In genomic region chr2:67576634-67577033, GRCm38 (mm10) we compare ENCODE assay signal across 17 mouse cellular contexts. TPM values are rescaled to one million over a fixed set of nuclear protein-coding genes. Genes with fewer than 3 reads are reported as not detected.
DNase-seq lines count a peak whose midpoint lies in the region; ATAC-seq lines count a peak whose summit lies in the region.
"Had no signal": no experiment of that assay in that cellular context is flagged by ENCODE, and none has a peak within 500 bp of the region (broad histone marks: within the 10 kb centered on the region; RNA-seq: fewer than 3 reads in every experiment).

No protein-coding gene starts in this region.

- DNase-seq in forebrain, embryonic 14.5 days (ENCODE audit: low spot score), result peak; percentile 21
- DNase-seq in midbrain, embryonic 11.5 days (ENCODE audit: low spot score, missing footprints), result no peak
- DNase-seq in right cerebral cortex, postnatal 4 days, result peak; percentile 16
- DNase-seq in right cerebral cortex, postnatal 25 days, result no peak
- no peak for DNase-seq in heart, postnatal 4 days
- DNase-seq: adrenal gland, adult 8-10 months; cerebellum, adult 11 months; heart, postnatal 14 days; kidney, adult 2 months; kidney, postnatal 14 days had no signal

- no peak overlapping the region for H3K4me2 ChIP-seq in forebrain, embryonic 14.5 days (ENCODE audit: low read length)
- no peak overlapping the region for H3K4me2 ChIP-seq in forebrain, embryonic 15.5 days (replicated peaks)
- no peak overlapping the region for H3K4me2 ChIP-seq in midbrain, embryonic 11.5 days
- no peak overlapping the region for H3K4me2 ChIP-seq in midbrain, embryonic 16.5 days (ENCODE audit: low read length)
- H3K4me2 ChIP-seq: heart, embryonic 11.5 days; liver, embryonic 12.5 days; neural tube, embryonic 15.5 days had no signal

- WGBS in forebrain, embryonic 14.5 days, result 4% methylated on average over 2 of the region's 2 CpGs
- WGBS in forebrain, embryonic 15.5 days, result 21% methylated on average over 2 of the region's 2 CpGs
- WGBS in midbrain, embryonic 11.5 days, result 51% methylated on average over 2 of the region's 2 CpGs
- 42% methylated on average over 2 of the region's 2 CpGs for WGBS in midbrain, embryonic 16.5 days

- H3K9ac ChIP-seq in forebrain, embryonic 14.5 days (ENCODE audit: low read length), result no peak overlapping the region
- H3K9ac ChIP-seq in forebrain, embryonic 15.5 days (replicated peaks), result no peak overlapping the region
- no peak overlapping the region for H3K9ac ChIP-seq in midbrain, embryonic 11.5 days (ENCODE audit: low read length)
- no peak overlapping the region for H3K9ac ChIP-seq in midbrain, embryonic 16.5 days (ENCODE audit: low read depth, low read length)
- H3K9ac ChIP-seq: liver, embryonic 12.5 days; neural tube, embryonic 15.5 days had no signal

- no peaks in the 10 kb centered on the region for H3K9me3 ChIP-seq in forebrain, embryonic 14.5 days (replicated peaks; ENCODE audit: control insufficient read depth, low read length)
- no peaks in the 10 kb centered on the region for H3K9me3 ChIP-seq in forebrain, embryonic 15.5 days
- no peaks in the 10 kb centered on the region for H3K9me3 ChIP-seq in midbrain, embryonic 11.5 days (ENCODE audit: control insufficient read depth, low read length)
- no peaks in the 10 kb centered on the region for H3K9me3 ChIP-seq in midbrain, embryonic 16.5 days (replicated peaks; ENCODE audit: control insufficient read depth, low read length, poor library complexity, severe bottlenecking)
- H3K9me3 ChIP-seq: forebrain, embryonic 10.5 days; liver, embryonic 12.5 days; neural tube, embryonic 15.5 days had no signal

- H3K27ac ChIP-seq in forebrain, embryonic 14.5 days (ENCODE audit: low read depth, low read length), result no peak overlapping the region
- H3K27ac ChIP-seq in forebrain, embryonic 15.5 days (replicated peaks), result no peak overlapping the region
- no peak overlapping the region for H3K27ac ChIP-seq in midbrain, embryonic 11.5 days (ENCODE audit: low read depth, low read length)
- H3K27ac ChIP-seq in midbrain, embryonic 16.5 days (ENCODE audit: low read length), result no peak overlapping the region
- H3K27ac ChIP-seq: forebrain, embryonic 10.5 days; liver, embryonic 12.5 days; neural tube, embryonic 15.5 days had no signal

- H3K4me3 ChIP-seq in forebrain, embryonic 14.5 days (ENCODE audit: low read depth, low read length), result no peak overlapping the region
- no peak overlapping the region for H3K4me3 ChIP-seq in forebrain, embryonic 15.5 days
- H3K4me3 ChIP-seq in midbrain, embryonic 11.5 days (ENCODE audit: low read depth, low read length), result no peak overlapping the region
- H3K4me3 ChIP-seq in midbrain, embryonic 16.5 days (ENCODE audit: low read depth, low read length), result no peak overlapping the region
- H3K4me3 ChIP-seq: forebrain, embryonic 10.5 days; liver, embryonic 12.5 days; neural tube, embryonic 15.5 days had no signal

- H3K36me3 ChIP-seq in forebrain, embryonic 14.5 days (ENCODE audit: control insufficient read depth, insufficient read depth, low read length), result no peaks in the 10 kb centered on the region
- no peaks in the 10 kb centered on the region for H3K36me3 ChIP-seq in forebrain, embryonic 15.5 days
- no peaks in the 10 kb centered on the region for H3K36me3 ChIP-seq in midbrain, embryonic 11.5 days (ENCODE audit: control insufficient read depth, insufficient read depth, low read length)
- no peaks in the 10 kb centered on the region for H3K36me3 ChIP-seq in midbrain, embryonic 16.5 days (ENCODE audit: control insufficient read depth, insufficient read depth, low read length)
- H3K36me3 ChIP-seq: forebrain, embryonic 10.5 days; liver, embryonic 12.5 days; neural tube, embryonic 15.5 days had no signal

- H3K27me3 ChIP-seq in forebrain, embryonic 14.5 days (replicated peaks; ENCODE audit: control insufficient read depth, insufficient read depth, low read length), result no peaks in the 10 kb centered on the region
- H3K27me3 ChIP-seq in forebrain, embryonic 15.5 days, result no peaks in the 10 kb centered on the region
- H3K27me3 ChIP-seq in midbrain, embryonic 11.5 days (ENCODE audit: control insufficient read depth, insufficient read depth, low read length), result no peaks in the 10 kb centered on the region
- H3K27me3 ChIP-seq in midbrain, embryonic 16.5 days (ENCODE audit: control insufficient read depth, insufficient read depth, low read depth, low read length), result no peaks in the 10 kb centered on the region
- H3K27me3 ChIP-seq: liver, embryonic 12.5 days; neural tube, embryonic 15.5 days had no signal

- no peaks in the 10 kb centered on the region for H3K4me1 ChIP-seq in forebrain, embryonic 14.5 days (ENCODE audit: control insufficient read depth, insufficient read depth, low read length)
- no peaks in the 10 kb centered on the region for H3K4me1 ChIP-seq in forebrain, embryonic 15.5 days
- no peaks in the 10 kb centered on the region for H3K4me1 ChIP-seq in midbrain, embryonic 11.5 days (ENCODE audit: control insufficient read depth, insufficient read depth, low read length)
- 0 out of 2 replicates have a peak, but pooled peaks cover 3% of the 10 kb centered on the region for H3K4me1 ChIP-seq in midbrain, embryonic 16.5 days (ENCODE audit: control insufficient read depth, insufficient read depth, low read length)
- H3K4me1 ChIP-seq: liver, embryonic 12.5 days; neural tube, embryonic 15.5 days had no signal

- peak; percentile 44; the same call in 1 of the 2 replicates for ATAC-seq in forebrain, embryonic 14.5 days
- ATAC-seq in forebrain, embryonic 15.5 days (replicated peaks), result no peak
- peak; percentile 70; the same call in 1 of the 2 replicates for ATAC-seq in midbrain, embryonic 11.5 days (ENCODE audit: low FRiP score)
- no peak for ATAC-seq in midbrain, embryonic 16.5 days
- ATAC-seq: liver, embryonic 12.5 days had no signal

RNA-seq across cellular contexts. Expression of gene B3galt1, which starts 11.0 kb away (rescaled TPM):
- 45.2 and 54.4 TPM in 2 replicates for polyA plus RNA-seq in forebrain, embryonic 14.5 days (2014; fragmentation: Nextera tagmentation; extraction: Ambion mirVana)
- polyA plus RNA-seq in forebrain, embryonic 15.5 days (2015; fragmentation: Nextera tagmentation; extraction: Ambion mirVana), result 49.9 and 56.0 TPM in 2 replicates
- 12.2 and 15.3 TPM in 2 replicates for polyA plus RNA-seq in midbrain, embryonic 11.5 days (2014; fragmentation: Nextera tagmentation; extraction: Ambion mirVana)
- 51.2 and 57.5 TPM in 2 replicates for polyA plus RNA-seq in midbrain, embryonic 16.5 days (2015; fragmentation: Nextera tagmentation; extraction: Ambion mirVana)
- total RNA-seq in heart, postnatal 4 days (2021), result 1 to 10 TPM; 6.6 to 6.7 TPM
- total RNA-seq: MEL had no signal

Comparison
In these comparisons a context has a peak if more than half of its experiments do, and no peak if none do; other contexts are left out.
1. ATAC-seq: peak in forebrain, embryonic 14.5 days (single experiment) and midbrain, embryonic 11.5 days (single experiment); none in forebrain, embryonic 15.5 days (single experiment) and midbrain, embryonic 16.5 days (single experiment).
2. DNase-seq: peak in forebrain, embryonic 14.5 days (single experiment) and right cerebral cortex, postnatal 4 days (single experiment); none in midbrain, embryonic 11.5 days (single experiment), right cerebral cortex, postnatal 25 days (single experiment) and heart, postnatal 4 days (single experiment).